Mouse (Mus musculus) hindbrain, embryonic 11.5 days (tissue): Measurements from ENCODE around the gene Gm49361. TPM values are rescaled to one million over a fixed set of nuclear protein-coding genes. Genes with fewer than 3 reads are reported as not detected.

Experiments
- ATAC-seq: fragments of 200-750 bp; cut with Nextera tagmentation; 2 replicates; pipeline ENCODE4 v1.8.0; 2017; ENCODE audit warnings: mild to moderate bottlenecking, moderate TSS enrichment, moderate library complexity; ENCODE audit not compliant: low FRiP score
- DNase-seq: peaks from one replicate; pipeline ENCODE4 v3.0.0-alpha.2; 2015; ENCODE audit warnings: low spot score
- H3K27ac ChIP-seq: fragments of 300-500 bp; sonication (generic); 2 replicates; pipeline ENCODE4 v1.5.1; 2014; ENCODE audit warnings: mild to moderate bottlenecking, low read depth, low read length
- H3K27me3 ChIP-seq: fragments of 300-500 bp; sonication (generic); 2 replicates; pipeline ENCODE4 v1.6.1; 2014; ENCODE audit warnings: mild to moderate bottlenecking, low read length, moderate library complexity, mixed read lengths; ENCODE audit not compliant: control insufficient read depth, insufficient read depth
- H3K36me3 ChIP-seq: fragments of 300-500 bp; sonication (generic); 2 replicates; pipeline ENCODE4 v1.6.1; 2014; ENCODE audit warnings: mild to moderate bottlenecking, low read length, moderate library complexity, mixed read lengths; ENCODE audit not compliant: control insufficient read depth, insufficient read depth
- H3K4me1 ChIP-seq: fragments of 300-500 bp; sonication (generic); replicated peaks from 2 replicates; pipeline ENCODE4 v1.6.1; 2014; ENCODE audit warnings: low read length, mixed read lengths; ENCODE audit not compliant: control insufficient read depth, insufficient read depth
- H3K4me2 ChIP-seq: fragments of 300-500 bp; sonication (generic); replicated peaks from 2 replicates; pipeline ENCODE4 v1.6.1; 2014; ENCODE audit warnings: mild to moderate bottlenecking, low read depth, low read length
- H3K4me3 ChIP-seq: fragments of 300-500 bp; sonication (generic); 2 replicates; pipeline ENCODE4 v1.5.1; 2014; ENCODE audit warnings: low read depth, low read length
- H3K9ac ChIP-seq: fragments of 300-500 bp; sonication (generic); 2 replicates; pipeline ENCODE4 v1.6.1; 2014; ENCODE audit warnings: low read depth, low read length
- H3K9me3 ChIP-seq: fragments of 300-500 bp; sonication (generic); 2 replicates; pipeline ENCODE4 v1.6.1; 2016; ENCODE audit warnings: low read length; ENCODE audit not compliant: control insufficient read depth
- WGBS: fragments of 180-500 bp; shearing (Covaris S2); extraction: QIAGEN DNeasy Blood & Tissue Kit; methylation state at CpG from one replicate; pipeline ENCODE4 v1.1.7; 2014; 5-methylcytosine and 5-hydroxymethylcytosine counted together
- polyA plus RNA-seq: library from polyadenylated mRNA; unstranded; fragments of >200 nt; fragmentation: Nextera tagmentation; extraction: Ambion mirVana; gene quantifications from 2 replicates; pipeline ENCODE4 v1.2.1, GENCODE M21; 2014

Gene Gm49361
- polyA plus RNA-seq, 1 experiment from 2014 or later, result not detected

- 93% methylated on average over 6 of the region's 6 CpGs for WGBS
- Histone ChIP-seq H3K4me3 (no peak overlapping the region), H3K27ac (no peak overlapping the region), H3K9me3 (no peaks in the 10 kb centered on the region), H3K27me3 (no peaks in the 10 kb centered on the region), H3K9ac (no peak overlapping the region), H3K36me3 (no peaks in the 10 kb centered on the region), H3K4me2 (no peak overlapping the region), H3K4me1 (no peaks in the 10 kb centered on the region)
- ATAC-seq (no peak), DNase-seq (no peak)
Measured at GRCm38 (mm10) chr14:57615828-57616227, 130.1 kb downstream of the Gm49361 start.

GRCm38 (mm10) chr14:57611034-57611433 lies 134.9 kb downstream of the Gm49361 start:
- ATAC-seq, result no peak

GRCm38 (mm10) chr14:57609816-57610329 lies 136.0 kb downstream of the Gm49361 start:
- H3K9me3 ChIP-seq, result no peaks in the 10 kb centered on the region

More at GRCm38 (mm10) chr14:57611034-57611433, 134.9 kb downstream of the Gm49361 start:
- Histone ChIP-seq H3K9ac (no peak overlapping the region), H3K27ac (no peak overlapping the region), H3K9me3 (no peaks in the 10 kb centered on the region), H3K4me3 (no peak overlapping the region), H3K27me3 (no peaks in the 10 kb centered on the region), H3K4me2 (no peak overlapping the region), H3K36me3 (no peaks in the 10 kb centered on the region), H3K4me1 (no peaks in the 10 kb centered on the region)
- no peak for DNase-seq
- 52% methylated on average over 2 of the region's 2 CpGs for WGBS

DNA sequence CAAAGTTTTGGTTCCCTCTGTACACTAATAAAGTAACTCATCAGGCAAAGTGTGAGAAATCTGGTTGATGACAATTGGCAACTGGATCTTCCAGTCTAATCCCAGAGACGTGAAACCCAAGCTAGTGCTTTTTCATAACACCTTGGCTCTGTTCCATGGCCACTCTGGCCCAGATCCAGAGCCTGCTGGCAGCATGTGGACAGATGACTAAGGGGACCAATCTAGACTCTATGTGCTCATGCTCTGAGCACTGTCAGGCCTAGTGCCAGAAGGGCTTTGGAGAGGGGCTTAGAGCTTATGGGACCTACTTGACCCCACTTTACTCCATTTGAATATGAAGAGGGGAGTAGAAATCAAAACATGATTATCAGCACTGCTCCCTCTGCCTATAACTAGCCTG lies 138.4 kb downstream of the Gm49361 start:
- Histone ChIP-seq H3K9me3 (no peaks in the 10 kb centered on the region), H3K36me3 (no peaks in the 10 kb centered on the region), H3K27ac (no peak overlapping the region), H3K4me3 (no peak overlapping the region), H3K4me1 (no peaks in the 10 kb centered on the region), H3K4me2 (no peak overlapping the region), H3K27me3 (no peaks in the 10 kb centered on the region), H3K9ac (no peak overlapping the region)
- 70% methylated on average over 1 of the region's 1 CpGs for WGBS
- no peak for DNase-seq
- ATAC-seq, result no peak

More at GRCm38 (mm10) chr14:57609816-57610329, 136.0 kb downstream of the Gm49361 start:
- H3K27me3 ChIP-seq, result no peaks in the 10 kb centered on the region
- H3K36me3 ChIP-seq, result no peaks in the 10 kb centered on the region
- DNase-seq (no peak), ATAC-seq (no peak)
- H3K27ac ChIP-seq, result no peak overlapping the region
- no peak overlapping the region for H3K9ac ChIP-seq
- no peak overlapping the region for H3K4me3 ChIP-seq
- no peak overlapping the region for H3K4me2 ChIP-seq
- WGBS, result 81% methylated on average over 4 of the region's 4 CpGs
- H3K4me1 ChIP-seq, result no peaks in the 10 kb centered on the region

- Histone ChIP-seq H3K27ac (no peak overlapping the region), H3K9me3 (no peaks in the 10 kb centered on the region), H3K27me3 (no peaks in the 10 kb centered on the region), H3K4me1 (no peaks in the 10 kb centered on the region), H3K36me3 (peaks cover 2% of the 10 kb centered on the region; the same call in 1 of the 2 replicates), H3K4me3 (no peak overlapping the region), H3K4me2 (no peak overlapping the region), H3K9ac (no peak overlapping the region)
- no peak for ATAC-seq
- no peak for DNase-seq
- WGBS, result 80% methylated on average over 8 of the region's 8 CpGs
Measured at GRCm38 (mm10) chr14:57606663-57607365, 139.1 kb downstream of the Gm49361 start.

GRCm38 (mm10) chr14:57593279-57593678 lies 152.6 kb downstream of the Gm49361 start:
- no peaks in the 10 kb centered on the region for H3K36me3 ChIP-seq
- H3K9me3 ChIP-seq, result no peaks in the 10 kb centered on the region
- no peaks in the 10 kb centered on the region for H3K4me1 ChIP-seq
- no peak overlapping the region for H3K27ac ChIP-seq
- H3K4me3 ChIP-seq, result no peak overlapping the region
- ATAC-seq, result no peak
- no peak for DNase-seq
- no peaks in the 10 kb centered on the region for H3K27me3 ChIP-seq
- WGBS, result 94% methylated on average over 5 of the region's 5 CpGs
- no peak overlapping the region for H3K4me2 ChIP-seq
- no peak overlapping the region for H3K9ac ChIP-seq

Other genes with a start within 250 kb of the Gm49361 start
- 0.57 and 1.5 TPM in 2 replicates for gene Il17d, start 221.3 kb downstream of the Gm49361 start, polyA plus RNA-seq
- gene Eef1akmt1, start 174.5 kb downstream of the Gm49361 start, polyA plus RNA-seq, result 88.9 and 90.1 TPM in 2 replicates
- gene Xpo4, start 80.7 kb downstream of the Gm49361 start, polyA plus RNA-seq, result 31.7 and 32.1 TPM in 2 replicates
- gene Lats2, start 12.3 kb upstream of the Gm49361 start, polyA plus RNA-seq, result 12.2 and 13.2 TPM in 2 replicates
- gene Sap18, start 52.1 kb upstream of the Gm49361 start, polyA plus RNA-seq, result 22.8 and 33.7 TPM in 2 replicates
- 37.2 and 44.5 TPM in 2 replicates for gene Ska3, start 80.1 kb upstream of the Gm49361 start, polyA plus RNA-seq
- gene Mrpl57, start 80.1 kb upstream of the Gm49361 start, polyA plus RNA-seq, result 127 and 131 TPM in 2 replicates
- 64.0 and 69.7 TPM in 2 replicates for gene Zdhhc20, start 144.2 kb upstream of the Gm49361 start, polyA plus RNA-seq